Mouse (Mus musculus): ENCODE results near the gene Fbxo34. TPM values are rescaled to one million over a fixed set of nuclear protein-coding genes. Genes with fewer than 3 reads are reported as not detected.
"Not testable (repeated sequence)": the region's sequence is repeated elsewhere in the genome, so short reads cannot be mapped to it uniquely, and the experiment has no call there.

Fbxo34 gene
- total RNA-seq (2012; rRNA removed) (14.8 and 17.2 TPM in 2 replicates), polyA plus RNA-seq (2012; ENCODE audit: insufficient read depth in 1 of 2, insufficient read length in 2 of 2, low read depth in 1 of 2, low replicate concordance in 2 of 2, missing spikeins in 1 of 2) (10 to 100 TPM in 1 of 2 experiments, not detected in 1; 29.5 TPM)

DNA sequence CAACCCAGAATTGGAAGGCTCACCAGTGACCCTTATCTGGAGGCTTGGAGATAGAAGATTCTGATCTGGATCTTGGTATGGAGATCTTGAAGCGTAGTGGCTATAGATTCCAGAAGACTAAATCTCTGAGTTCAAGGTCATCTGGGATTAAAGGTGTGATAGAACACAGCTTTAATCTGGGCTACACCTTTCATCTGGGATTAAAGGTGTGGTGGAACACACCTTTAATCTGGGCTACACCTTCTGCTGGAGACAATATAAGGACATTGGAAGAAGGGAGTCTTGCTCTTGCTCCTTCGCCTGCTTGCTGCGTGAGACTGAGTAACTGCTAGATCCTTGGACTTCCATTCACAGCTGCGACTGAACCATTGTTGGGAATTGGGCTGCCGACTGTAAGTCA is at the start of gene Fbxo34:
TSS of gene Fbxo34 (plus strand) at position 301 of the 400 bp plus-strand sequence.
- not testable (repeated sequence) for H3K27me3 ChIP-seq (ENCODE audit: control insufficient read depth in 1 of 2, insufficient read depth in 2 of 2, low read length in 2 of 2); H3K4me3 ChIP-seq (ENCODE audit: control insufficient read depth in 1 of 2, insufficient read depth in 1 of 2, low read depth in 2 of 2, low read length in 2 of 2); H3K9ac ChIP-seq (ENCODE audit: control insufficient read depth, low read depth, low read length, poor library complexity, severe bottlenecking); H3K4me1 ChIP-seq (ENCODE audit: control insufficient read depth in 1 of 2, insufficient read depth in 2 of 2, low read length in 2 of 2); DNase-seq (ENCODE audit: low read depth, low spot score); H3K9me3 ChIP-seq (replicated peaks; ENCODE audit: insufficient read depth, low read length); H3K27ac ChIP-seq (ENCODE audit: control insufficient read depth, low read depth, low read length); H3K36me3 ChIP-seq (ENCODE audit: control insufficient read depth in 1 of 2, insufficient read depth in 2 of 2, low read length in 2 of 2); H3K79me2 ChIP-seq (ENCODE audit: control insufficient read depth, insufficient read depth, low read length, poor library complexity)

DNA sequence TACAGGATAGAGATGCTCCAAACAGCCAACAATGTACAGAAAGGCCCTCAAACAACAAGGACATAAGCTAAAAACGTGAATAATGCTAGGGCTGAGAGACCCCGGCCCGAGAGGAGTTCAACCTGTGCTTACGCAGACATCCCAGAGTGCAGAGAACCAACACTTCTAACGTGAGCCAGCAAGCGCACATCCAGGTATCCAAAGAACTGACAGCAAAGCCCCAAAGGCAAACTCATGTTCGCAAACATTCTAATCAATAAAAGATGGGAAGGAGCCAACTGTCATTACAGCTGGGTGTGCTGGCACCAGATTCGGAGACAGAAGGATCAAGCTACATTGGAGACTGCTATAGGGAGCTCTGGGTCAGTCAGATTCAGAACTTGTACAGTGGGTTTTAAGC is 47.5 kb upstream of the Fbxo34 start:
- no peak overlapping the region for H3K9ac ChIP-seq (ENCODE audit: control insufficient read depth, low read depth, low read length, poor library complexity, severe bottlenecking)
- no peak for TF ChIP-seq MYC (IDR thresholded peaks at IDR 0.05; ENCODE audit: low read depth, low read length)
- TF ChIP-seq GATA1 (IDR thresholded peaks at IDR 0.05; ENCODE audit: low read depth, low read length) = no peak
- no peak for TF ChIP-seq ETS1 (IDR thresholded peaks at IDR 0.05; ENCODE audit: low read depth, low read length)
- no peak for TF ChIP-seq TBP (IDR thresholded peaks at IDR 0.05; ENCODE audit: low read depth, low read length)
- no peak for TF ChIP-seq ZKSCAN1 (IDR thresholded peaks at IDR 0.05; ENCODE audit: low read depth, low read length)
- TF ChIP-seq MYB (IDR thresholded peaks at IDR 0.05; ENCODE audit: low read depth, low read length) = no peak
- no peak for TF ChIP-seq MAZ (IDR thresholded peaks at IDR 0.05; ENCODE audit: low read depth, low read length)
- no peak for TF ChIP-seq SIN3A (IDR thresholded peaks at IDR 0.05; ENCODE audit: low read length)
- no peak for TF ChIP-seq GABPA (IDR thresholded peaks at IDR 0.05; ENCODE audit: low read depth, low read length)
- TF ChIP-seq POLR2AphosphoS5 (IDR thresholded peaks at IDR 0.05; ENCODE audit: borderline replicate concordance, low read depth, low read length) = no peak
- no peak for TF ChIP-seq BHLHE40 (IDR thresholded peaks at IDR 0.05; ENCODE audit: borderline replicate concordance, low read depth, low read length)
- TF ChIP-seq POLR2A (IDR thresholded peaks at IDR 0.05; ENCODE audit: control insufficient read depth in 1 of 2, insufficient read depth in 1 of 2, low read depth in 1 of 2, low read length in 2 of 2, poor library complexity in 1 of 2) = no peak
- no peak for TF ChIP-seq CHD1 (IDR thresholded peaks at IDR 0.05; ENCODE audit: low read depth, low read length)
- TF ChIP-seq CHD2 (IDR thresholded peaks at IDR 0.05; ENCODE audit: low read length) = no peak
- no peak for TF ChIP-seq MAX (IDR thresholded peaks at IDR 0.05; ENCODE audit: low read length)
- TF ChIP-seq E2F4 (IDR thresholded peaks at IDR 0.05; ENCODE audit: borderline replicate concordance, low read depth, low read length) = no peak
- TF ChIP-seq EP300 (IDR thresholded peaks at IDR 0.05; ENCODE audit: low read depth in 1 of 2, low read length in 2 of 2) = no peak
- no peak for TF ChIP-seq ZC3H11A (IDR thresholded peaks at IDR 0.05; ENCODE audit: low read depth, low read length)
- TF ChIP-seq MAFK (IDR thresholded peaks at IDR 0.05; ENCODE audit: borderline replicate concordance, low read depth, low read length) = no peak
- no peak for TF ChIP-seq RCOR1 (IDR thresholded peaks at IDR 0.05; ENCODE audit: low read depth, low read length)
- H3K9me3 ChIP-seq (replicated peaks; ENCODE audit: insufficient read depth, low read length) = no peaks in the 10 kb centered on the region
- no peaks in the 10 kb centered on the region; the same call in 1 of the 2 replicates for H3K79me2 ChIP-seq (ENCODE audit: control insufficient read depth, insufficient read depth, low read length, poor library complexity)
- H3K27me3 ChIP-seq (ENCODE audit: control insufficient read depth in 1 of 2, insufficient read depth in 2 of 2, low read length in 2 of 2) = no peaks in the 10 kb centered on the region
- no peak overlapping the region for H3K4me3 ChIP-seq (ENCODE audit: control insufficient read depth in 1 of 2, insufficient read depth in 1 of 2, low read depth in 2 of 2, low read length in 2 of 2)
- H3K27ac ChIP-seq (ENCODE audit: control insufficient read depth, low read depth, low read length) = no peak overlapping the region
- peaks cover 0 to 9% of the 10 kb centered on the region in 2 experiments; a peak in 2 of 4 replicates for H3K36me3 ChIP-seq (ENCODE audit: control insufficient read depth in 1 of 2, insufficient read depth in 2 of 2, low read length in 2 of 2)
- H3K4me1 ChIP-seq (ENCODE audit: control insufficient read depth in 1 of 2, insufficient read depth in 2 of 2, low read length in 2 of 2) = no peaks in the 10 kb centered on the region
- no peak for DNase-seq (ENCODE audit: low read depth, low spot score)

Measured in MEL (cell line).